Mouse (Mus musculus): Measurements from ENCODE around the gene Mrpl45. TPM values are rescaled to one million over a fixed set of nuclear protein-coding genes. Genes with fewer than 3 reads are reported as not detected.

Mrpl45 gene
- polyA plus RNA-seq (2017; shearing (Covaris generic)) = 32.8 TPM

DNA sequence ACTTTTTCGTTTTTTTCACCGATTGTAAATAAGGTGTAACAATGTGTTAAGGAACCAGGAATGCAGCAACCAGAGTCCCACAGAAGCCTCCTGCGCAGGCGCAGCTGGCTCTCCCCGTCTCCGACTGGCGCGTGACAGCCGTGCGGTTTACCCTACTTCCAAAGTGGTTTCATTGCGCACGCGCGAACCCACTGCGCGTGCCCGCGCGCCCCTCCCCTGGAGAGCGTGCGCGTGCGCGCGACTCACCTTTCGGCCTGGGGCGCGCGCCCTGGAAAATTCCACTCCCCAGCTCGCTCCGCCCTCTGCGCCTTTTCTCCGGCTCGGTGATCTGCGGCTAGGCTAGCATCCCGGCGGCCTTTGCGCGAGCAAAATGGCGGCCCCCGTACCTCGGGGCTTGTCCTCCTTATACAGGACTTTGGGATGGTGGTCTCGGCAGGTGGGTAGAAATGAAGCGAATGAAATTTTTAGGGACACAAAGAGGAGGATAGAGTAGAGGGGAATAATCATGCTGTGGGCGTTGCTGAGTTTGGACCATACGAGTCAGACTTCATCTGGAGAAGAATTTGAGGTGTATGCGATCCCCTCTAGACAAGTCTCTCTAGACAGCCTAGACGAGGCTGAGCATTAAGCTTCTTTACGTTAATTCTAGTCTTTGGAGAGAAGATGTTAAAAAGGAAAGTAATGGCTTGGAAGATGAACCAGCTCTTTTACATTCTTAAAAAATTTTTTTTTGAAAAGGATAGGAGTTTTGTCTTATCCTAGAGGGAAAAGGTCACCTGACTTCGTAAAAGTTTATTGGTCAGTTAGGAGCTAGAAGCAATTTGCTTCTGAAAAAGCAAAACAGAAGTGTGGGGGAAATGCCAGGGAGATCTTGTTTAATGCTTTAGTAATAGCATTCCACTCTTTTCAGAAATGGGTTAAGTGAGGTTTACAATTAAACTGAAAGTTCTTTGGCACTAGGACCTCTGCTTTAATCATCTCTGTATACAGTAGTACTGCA, at the start of gene Mrpl45:
TSS of gene Mrpl45 (plus strand) at position 213 of the 1,000 bp plus-strand sequence.

DNA sequence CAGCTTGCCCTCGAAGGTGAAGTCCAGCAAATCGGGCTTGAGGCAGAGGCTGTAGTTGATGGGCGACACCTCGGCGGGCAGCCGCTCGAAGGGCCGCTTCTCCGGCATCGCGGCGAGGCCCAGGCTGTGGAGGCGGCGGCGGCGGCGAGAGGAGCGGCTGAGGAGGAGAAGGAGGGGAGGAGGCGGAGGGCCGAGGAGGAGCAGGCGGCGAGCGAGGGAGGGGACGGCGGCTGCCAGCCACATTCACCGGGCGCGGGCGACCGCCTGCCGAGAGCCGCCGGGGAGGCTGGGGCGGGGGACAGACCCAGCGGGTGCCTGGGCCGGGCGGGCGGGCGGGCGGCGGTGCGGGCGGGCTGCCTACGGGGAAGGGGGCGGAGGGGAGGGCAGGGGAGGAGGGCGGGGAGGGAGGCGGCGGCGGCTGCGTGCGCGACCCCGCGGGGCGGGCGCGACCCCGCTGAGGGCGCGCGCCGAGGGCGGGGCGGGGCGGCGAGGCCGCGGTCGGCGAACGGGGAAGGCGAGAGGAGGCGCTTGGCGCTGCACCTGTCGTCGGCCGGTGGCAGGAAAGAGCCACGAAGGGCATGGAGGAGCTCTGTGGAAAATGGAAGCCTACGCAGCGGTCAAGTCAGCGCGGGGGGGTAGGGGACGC, 35.2 kb upstream of the Mrpl45 start, which contains the start of gene Npepps:
TSS of gene Npepps (minus strand) at position 423 of the 646 bp plus-strand sequence.

DNA sequence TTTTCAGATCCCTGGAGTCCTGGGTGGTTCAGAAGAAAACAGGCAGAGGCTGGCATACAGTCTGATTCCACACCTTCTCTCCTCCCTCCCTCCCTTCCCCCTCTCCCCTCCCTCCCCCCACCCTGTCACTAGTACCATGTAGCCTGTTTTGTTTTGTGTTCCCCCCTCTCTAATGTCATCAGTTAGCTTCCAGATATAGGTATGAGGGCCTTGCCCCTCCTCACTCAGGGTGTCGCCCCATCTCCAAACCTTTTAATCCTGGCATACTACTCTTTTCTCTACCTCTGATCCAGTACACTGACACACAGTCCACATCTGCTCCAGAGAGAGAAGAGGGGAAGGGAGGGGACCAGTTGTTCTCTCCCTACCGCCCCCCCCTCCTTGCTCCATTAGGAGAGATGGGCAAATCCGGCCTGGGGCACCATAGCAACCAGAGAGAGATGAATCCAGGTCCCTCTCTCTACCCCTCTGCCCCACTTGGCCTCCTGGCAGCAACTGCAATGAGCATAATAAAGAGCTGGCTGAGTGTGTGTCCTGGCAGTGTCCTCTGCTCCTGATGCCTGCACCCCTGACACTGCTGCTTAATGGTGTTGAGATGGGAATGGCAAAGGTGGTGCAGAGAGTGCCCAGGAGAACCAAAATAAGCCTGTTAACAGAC, 36.6 kb downstream of the Mrpl45 start, which contains the start of gene Gpr179:
TSS of gene Gpr179 (minus strand) at position 51 of the 658 bp plus-strand sequence.

DNA sequence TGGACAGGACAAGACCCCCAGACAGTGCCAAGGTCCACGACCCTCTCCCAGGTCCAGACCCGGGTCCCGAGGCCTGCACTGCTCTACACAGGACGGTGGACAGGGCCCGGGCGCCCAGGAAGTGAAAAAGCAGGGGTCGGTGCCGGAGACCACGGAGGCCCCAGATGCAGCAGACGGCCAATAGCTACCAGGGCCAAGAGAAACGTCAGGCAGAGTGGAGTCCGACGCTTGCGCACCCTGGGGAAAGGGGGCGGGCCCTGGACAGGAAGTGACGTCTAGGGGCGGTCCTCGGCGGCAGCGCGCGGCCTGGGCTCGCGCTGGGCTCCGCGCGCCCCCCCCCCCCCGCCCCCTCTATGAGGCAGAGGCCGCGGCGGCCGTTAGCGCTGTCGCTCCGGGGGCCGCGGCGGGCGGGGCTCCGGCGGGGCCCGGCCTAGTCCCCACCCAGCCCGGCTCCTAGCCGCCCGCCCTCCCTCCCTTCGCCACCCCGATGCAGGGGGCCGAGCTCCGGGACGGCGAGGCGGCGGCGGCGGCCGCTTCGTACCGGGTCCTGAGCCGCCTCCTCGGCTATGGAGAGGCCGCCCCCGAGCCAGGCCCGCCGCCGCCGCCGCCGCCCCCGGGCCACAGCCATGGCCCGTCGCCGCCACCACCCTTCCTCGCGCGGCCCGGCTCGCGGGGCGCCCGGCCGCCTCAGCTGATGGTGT, 46.6 kb downstream of the Mrpl45 start, which contains the start of gene Socs7:
TSS of gene Socs7 (plus strand) at position 604 of the 701 bp plus-strand sequence.

Other genes starting within 250 kb of the Mrpl45 start
- 3.8 TPM for gene Tbx21, start 200.4 kb upstream of the Mrpl45 start, polyA plus RNA-seq (2017; shearing (Covaris generic))
- 0.09 TPM for gene Tbkbp1, start 164.2 kb upstream of the Mrpl45 start, polyA plus RNA-seq (2017; shearing (Covaris generic))
- 34.0 TPM for gene Kpnb1, start 127.8 kb upstream of the Mrpl45 start, polyA plus RNA-seq (2017; shearing (Covaris generic))
- gene Npepps, start 35.1 kb upstream of the Mrpl45 start, polyA plus RNA-seq (2017; shearing (Covaris generic)) = 28.4 TPM
- gene Gpr179, start 36.4 kb downstream of the Mrpl45 start, polyA plus RNA-seq (2017; shearing (Covaris generic)) = 0.24 TPM
- gene Socs7, start 46.8 kb downstream of the Mrpl45 start, polyA plus RNA-seq (2017; shearing (Covaris generic)) = 1.2 TPM
- gene Arhgap23, start 99.8 kb downstream of the Mrpl45 start, polyA plus RNA-seq (2017; shearing (Covaris generic)) = not detected
- gene 4933428G20Rik, start 184.6 kb downstream of the Mrpl45 start, polyA plus RNA-seq (2017; shearing (Covaris generic)) = not detected